Mouse (Mus musculus): ENCODE results near the gene Efna4.

GRCm38 (mm10) chr3:89348911-89349868 is 11.4 kb upstream of the Efna4 start:
- TF ChIP-seq GATA1 (IDR thresholded peaks at IDR 0.05; ENCODE audit: borderline replicate concordance, low read length) (no peak), FLI1 (IDR thresholded peaks at IDR 0.05; ENCODE audit: low read length) (no peak)

All from megakaryocyte, embryonic 14.5 days (primary cell).